Mouse (Mus musculus) adrenal gland, postnatal 14 days (tissue): ENCODE data around the gene Dhx35. TPM values are rescaled to one million over a fixed set of nuclear protein-coding genes. Genes with fewer than 3 reads are reported as not detected.

Experiments used
- DNase-seq: peaks from one replicate; pipeline ENCODE4 v3.0.0; 2021; ENCODE audit warnings: mixed read lengths
- total RNA-seq: library from RNA; stranded (reverse); gene quantifications from 2 replicates; pipeline ENCODE4 v1.2.3, GENCODE M21; 2021

The Dhx35 gene
- total RNA-seq, 1 experiment from 2014 or later: 10.0 TPM

GRCm38 (mm10) chr2:158803575-158803974, 9.0 kb downstream of the Dhx35 start:
- DNase-seq: no peak

GRCm38 (mm10) chr2:158815686-158816085, 21.1 kb downstream of the Dhx35 start:
- DNase-seq: no peak

GRCm38 (mm10) chr2:158816239-158816638, 21.6 kb downstream of the Dhx35 start:
- no peak for DNase-seq

GRCm38 (mm10) chr2:158817708-158818107, 23.1 kb downstream of the Dhx35 start:
- no peak for DNase-seq

GRCm38 (mm10) chr2:158828124-158828523, 33.5 kb downstream of the Dhx35 start:
- DNase-seq: no peak

GRCm38 (mm10) chr2:158829746-158830145, 35.1 kb downstream of the Dhx35 start:
- DNase-seq: no peak

GRCm38 (mm10) chr2:158833221-158833620, 38.6 kb downstream of the Dhx35 start:
- DNase-seq: no peak

GRCm38 (mm10) chr2:158833645-158834044, 39.0 kb downstream of the Dhx35 start:
- no peak for DNase-seq

GRCm38 (mm10) chr2:158843287-158843686, 48.7 kb downstream of the Dhx35 start:
- DNase-seq: no peak

GRCm38 (mm10) chr2:158845031-158845430, 50.4 kb downstream of the Dhx35 start:
- DNase-seq: no peak

GRCm38 (mm10) chr2:158846208-158846607, 51.6 kb downstream of the Dhx35 start:
- no peak for DNase-seq

- DNase-seq: no peak
Measured at GRCm38 (mm10) chr2:158847991-158848390, 53.4 kb downstream of the Dhx35 start.

- no peak for DNase-seq
Measured at GRCm38 (mm10) chr2:158849416-158849815, 54.8 kb downstream of the Dhx35 start.

- peak; percentile 70 for DNase-seq
Measured at GRCm38 (mm10) chr2:158852579-158852978, 58.0 kb downstream of the Dhx35 start.

- no peak for DNase-seq
Measured at GRCm38 (mm10) chr2:158856896-158857499, 62.4 kb downstream of the Dhx35 start.

- DNase-seq: no peak
Measured at GRCm38 (mm10) chr2:158857579-158857978, 63.0 kb downstream of the Dhx35 start.

- no peak for DNase-seq
Measured at GRCm38 (mm10) chr2:158861115-158861514, 66.5 kb downstream of the Dhx35 start.

- DNase-seq: peak; percentile 77
Measured at GRCm38 (mm10) chr2:158863341-158864125, 68.9 kb downstream of the Dhx35 start.

GRCm38 (mm10) chr2:158864126-158864458, 69.5 kb downstream of the Dhx35 start:
- DNase-seq: no peak

- peak; percentile 88 for DNase-seq
Measured at GRCm38 (mm10) chr2:158865358-158865757, 70.8 kb downstream of the Dhx35 start.

GRCm38 (mm10) chr2:158886571-158886970, 92.0 kb downstream of the Dhx35 start:
- peak; percentile 73 for DNase-seq

- DNase-seq: no peak
Measured at GRCm38 (mm10) chr2:158888531-158888930, 93.9 kb downstream of the Dhx35 start.

GRCm38 (mm10) chr2:158889201-158889600, 94.6 kb downstream of the Dhx35 start:
- no peak for DNase-seq

GRCm38 (mm10) chr2:158891319-158891718, 96.7 kb downstream of the Dhx35 start:
- no peak for DNase-seq
